Mouse (Mus musculus): Measurements from ENCODE around the gene Prdm11.

The Prdm11 gene

GRCm38 (mm10) chr2:93011465-93011864 is 34.5 kb downstream of the Prdm11 start:
- DNase-seq (ENCODE audit: low spot score in 2 of 2), result no peak

- no peak for DNase-seq (ENCODE audit: low spot score in 2 of 2)
Measured at GRCm38 (mm10) chr2:93007967-93008685, 37.8 kb downstream of the Prdm11 start.

GRCm38 (mm10) chr2:93005028-93005427 is 40.9 kb downstream of the Prdm11 start:
- no peak for DNase-seq (ENCODE audit: low spot score in 2 of 2)

- no peak for DNase-seq (ENCODE audit: low spot score in 2 of 2)
Measured at GRCm38 (mm10) chr2:92991976-92992375, 54.0 kb downstream of the Prdm11 start.

- no peak for DNase-seq (ENCODE audit: low spot score in 2 of 2)
Measured at GRCm38 (mm10) chr2:92989593-92989992, 56.4 kb downstream of the Prdm11 start.

GRCm38 (mm10) chr2:92987901-92988631 is 57.9 kb downstream of the Prdm11 start:
- DNase-seq (ENCODE audit: low spot score in 2 of 2), result peak; percentile 44 to 63

GRCm38 (mm10) chr2:92987108-92987618 is 58.8 kb downstream of the Prdm11 start:
- DNase-seq (ENCODE audit: low spot score in 2 of 2), result no peak

GRCm38 (mm10) chr2:92985600-92985999 is 60.4 kb downstream of the Prdm11 start:
- no peak for DNase-seq (ENCODE audit: low spot score in 2 of 2)

GRCm38 (mm10) chr2:92985171-92985570 is 60.8 kb downstream of the Prdm11 start:
- no peak for DNase-seq (ENCODE audit: low spot score in 2 of 2)

- no peak for DNase-seq (ENCODE audit: low spot score in 2 of 2)
Measured at GRCm38 (mm10) chr2:92984321-92985108, 61.5 kb downstream of the Prdm11 start.

- DNase-seq (ENCODE audit: low spot score in 2 of 2), result no peak
Measured at GRCm38 (mm10) chr2:92983273-92983620, 62.7 kb downstream of the Prdm11 start.

GRCm38 (mm10) chr2:92982591-92983272 is 63.2 kb downstream of the Prdm11 start:
- DNase-seq (ENCODE audit: low spot score in 2 of 2), result no peak

GRCm38 (mm10) chr2:92980165-92980564 is 65.8 kb downstream of the Prdm11 start:
- DNase-seq (ENCODE audit: low spot score in 2 of 2), result no peak

- DNase-seq (ENCODE audit: low spot score in 2 of 2), result no peak
Measured at GRCm38 (mm10) chr2:92975031-92975790, 70.8 kb downstream of the Prdm11 start.

- DNase-seq (ENCODE audit: low spot score in 2 of 2), result no peak
Measured at GRCm38 (mm10) chr2:92973646-92974045, 72.3 kb downstream of the Prdm11 start.

- no peak for DNase-seq (ENCODE audit: low spot score in 2 of 2)
Measured at GRCm38 (mm10) chr2:92972071-92972470, 73.9 kb downstream of the Prdm11 start.

- no peak for DNase-seq (ENCODE audit: low spot score in 2 of 2)
Measured at GRCm38 (mm10) chr2:92971536-92971935, 74.4 kb downstream of the Prdm11 start.

- no peak for DNase-seq (ENCODE audit: low spot score in 2 of 2)
Measured at GRCm38 (mm10) chr2:92971069-92971468, 74.9 kb downstream of the Prdm11 start.

- DNase-seq (ENCODE audit: low spot score in 2 of 2), result no peak
Measured at GRCm38 (mm10) chr2:92967839-92968166, 78.2 kb downstream of the Prdm11 start.

- DNase-seq (ENCODE audit: low spot score in 2 of 2), result no peak
Measured at GRCm38 (mm10) chr2:92967032-92967838, 78.7 kb downstream of the Prdm11 start.

All from right cerebral cortex, postnatal 36 days (tissue).